Mouse (Mus musculus): ENCODE data around the gene Chrnb2. TPM values are rescaled to one million over a fixed set of nuclear protein-coding genes. Genes with fewer than 3 reads are reported as not detected.

The Chrnb2 gene
- polyA plus RNA-seq, 1 experiment, result 0.42 TPM

DNA sequence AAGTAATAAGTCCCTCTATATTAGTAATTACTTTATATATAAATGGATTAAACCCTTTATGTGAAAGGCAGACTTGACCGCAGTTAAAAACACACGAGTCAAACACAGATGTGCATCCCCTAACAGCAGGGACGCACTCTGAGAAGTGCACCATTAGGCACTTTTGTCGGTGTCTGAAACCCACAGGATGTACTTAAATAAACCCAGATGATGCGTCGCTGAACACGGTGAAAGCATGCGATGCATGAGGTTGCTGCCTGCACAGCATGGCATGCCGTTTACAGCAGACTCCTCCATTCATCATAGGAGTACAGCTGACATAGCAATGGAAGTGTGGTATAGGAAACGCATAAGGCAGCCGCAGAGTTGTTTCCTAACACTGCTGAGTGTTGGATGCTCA is 64.0 kb downstream of the Chrnb2 start:
- Histone ChIP-seq H3ac (ENCODE audit: control insufficient read depth, insufficient read length) (no peak overlapping the region), H3K4me3 (no peak overlapping the region), H3K36me3 (ENCODE audit: control insufficient read depth, insufficient read depth) (no peaks in the 10 kb centered on the region), H3K27me3 (ENCODE audit: control insufficient read depth, insufficient read depth, insufficient read length) (peaks cover 44% of the 10 kb centered on the region), H3K4me2 (ENCODE audit: low read depth) (no peak overlapping the region), H3K79me2 (ENCODE audit: control insufficient read depth, insufficient read depth) (no peaks in the 10 kb centered on the region)
- TF ChIP-seq POLR2A (IDR thresholded peaks at IDR 0.05; ENCODE audit: insufficient read length, low read depth) (no peak), POLR2AphosphoS2 (IDR thresholded peaks at IDR 0.05; ENCODE audit: insufficient read length, low read depth) (no peak), MAX (IDR thresholded peaks at IDR 0.05; ENCODE audit: low read depth) (no peak), CEBPB (IDR thresholded peaks at IDR 0.05; ENCODE audit: insufficient read depth, poor library complexity, severe bottlenecking) (no peak), E2F4 (IDR thresholded peaks at IDR 0.05; ENCODE audit: insufficient read depth) (no peak), TCF12 (IDR thresholded peaks at IDR 0.05; ENCODE audit: insufficient read depth, poor library complexity, severe bottlenecking) (no peak), MYOG (IDR thresholded peaks at IDR 0.05; ENCODE audit: control insufficient read depth in 1 of 3, insufficient read depth in 1 of 3, insufficient read length in 2 of 3, low read depth in 2 of 3) (no peak), MYOD1 (IDR thresholded peaks at IDR 0.05; ENCODE audit: control insufficient read depth in 1 of 3, insufficient read length in 2 of 3, low read depth in 2 of 3) (no peak), USF1 (IDR thresholded peaks at IDR 0.05; ENCODE audit: low read depth) (no peak), REST (IDR thresholded peaks at IDR 0.05; ENCODE audit: insufficient read depth, insufficient read length) (no peak), TCF3 (IDR thresholded peaks at IDR 0.05; ENCODE audit: insufficient read length, low read depth) (no peak), SRF (IDR thresholded peaks at IDR 0.05; ENCODE audit: control insufficient read depth, insufficient read length, low read depth) (no peak)

DNA sequence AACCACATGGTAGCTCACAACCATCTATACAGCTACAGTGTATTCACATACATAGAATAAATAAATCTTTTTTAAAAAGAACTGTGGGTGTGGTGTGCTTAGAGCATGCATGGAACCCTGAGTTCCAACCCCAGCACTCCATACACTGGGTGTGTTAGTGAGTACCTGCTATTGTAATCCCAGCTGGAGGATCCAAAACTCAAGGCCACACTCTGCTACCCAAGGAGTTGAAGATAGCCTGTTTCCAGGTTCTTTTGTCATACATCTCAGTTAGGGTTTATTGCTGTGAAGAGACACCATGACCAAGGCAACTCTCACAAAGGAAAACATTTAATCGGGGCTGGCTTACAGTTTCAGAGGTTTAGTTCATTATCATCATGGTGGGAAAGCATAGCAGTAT is 65.5 kb downstream of the Chrnb2 start:
- H3K4me3 ChIP-seq, result no peak overlapping the region
- H3K79me2 ChIP-seq (ENCODE audit: control insufficient read depth, insufficient read depth), result no peaks in the 10 kb centered on the region
- H3K36me3 ChIP-seq (ENCODE audit: control insufficient read depth, insufficient read depth), result no peaks in the 10 kb centered on the region
- TF ChIP-seq MAX (IDR thresholded peaks at IDR 0.05; ENCODE audit: low read depth), result no peak
- no peak for TF ChIP-seq TCF3 (IDR thresholded peaks at IDR 0.05; ENCODE audit: insufficient read length, low read depth)
- H3K4me2 ChIP-seq (ENCODE audit: low read depth), result no peak overlapping the region
- H3ac ChIP-seq (ENCODE audit: control insufficient read depth, insufficient read length), result no peak overlapping the region
- H3K27me3 ChIP-seq (ENCODE audit: control insufficient read depth, insufficient read depth, insufficient read length), result peaks cover 38% of the 10 kb centered on the region

Other genes starting within 250 kb of the Chrnb2 start
- 0.68 TPM for gene Kcnn3, start 244.5 kb downstream of the Chrnb2 start, polyA plus RNA-seq (2012; fragmentation: generic; extraction: Trizol)
- gene Adar, start 49.6 kb downstream of the Chrnb2 start, polyA plus RNA-seq (2012; fragmentation: generic; extraction: Trizol), result 12.5 TPM
- 39.8 TPM for gene Ube2q1, start 9.0 kb upstream of the Chrnb2 start, polyA plus RNA-seq (2012; fragmentation: generic; extraction: Trizol)
- not detected for gene She, start 66.7 kb upstream of the Chrnb2 start, polyA plus RNA-seq (2012; fragmentation: generic; extraction: Trizol)
- gene Il6ra, start 148.6 kb upstream of the Chrnb2 start, polyA plus RNA-seq (2012; fragmentation: generic; extraction: Trizol), result 0.91 TPM
- 20.9 TPM for gene Atp8b2, start 198.9 kb upstream of the Chrnb2 start, polyA plus RNA-seq (2012; fragmentation: generic; extraction: Trizol)
- 400 TPM for gene Hax1, start 234.1 kb upstream of the Chrnb2 start, polyA plus RNA-seq (2012; fragmentation: generic; extraction: Trizol)